Mouse (Mus musculus): ENCODE measurements at regions not wholly inside any gene's neighbourhood (a gene's known extent, or its start where the extent isn't known, plus 50 kb on each side); places are given as distances from the start of the nearest gene placed in this dataset.

GRCm38 (mm10) chr10:118620611-118621010 lies 179.8 kb downstream of the Ifng start:
- no peaks in the 10 kb centered on the region for H3K36me3 ChIP-seq (ENCODE audit: control insufficient read depth, insufficient read depth, low read length, poor library complexity, severe bottlenecking)
- no peak for DNase-seq (ENCODE audit: low read depth, low spot score)
- no peak overlapping the region for H3K27ac ChIP-seq (ENCODE audit: insufficient read depth, low read depth, low read length, poor library complexity, severe bottlenecking)
- in situ Hi-C loops (cut with MboI; ENCODE audit: low sequenced_read_pairs in 2 of 2, unreplicated experiment in 2 of 2): no loop called here
- H3K4me1 ChIP-seq (ENCODE audit: control insufficient read depth in 2 of 2, insufficient read depth in 2 of 2, low read length in 2 of 2, poor library complexity in 1 of 2): no peaks in the 10 kb centered on the region
- no peak overlapping the region for H3K9ac ChIP-seq (ENCODE audit: insufficient read depth, low read depth, low read length, poor library complexity, severe bottlenecking)
- no peak for TF ChIP-seq CHD2 (IDR thresholded peaks at IDR 0.05; ENCODE audit: low read depth, low read length)
- no peak for TF ChIP-seq MAFK (IDR thresholded peaks at IDR 0.05; ENCODE audit: insufficient read depth, low read depth, low read length)
- TF ChIP-seq HCFC1 (IDR thresholded peaks at IDR 0.05; ENCODE audit: borderline replicate concordance, insufficient read depth, low read length): no peak
- TF ChIP-seq ZNF384 (IDR thresholded peaks at IDR 0.05; ENCODE audit: low read depth, low read length): no peak
- no peak for TF ChIP-seq ZC3H11A (IDR thresholded peaks at IDR 0.05; ENCODE audit: borderline replicate concordance, low read depth, low read length)
- no peaks in the 10 kb centered on the region for H3K9me3 ChIP-seq (ENCODE audit: control insufficient read depth, insufficient read depth, low read depth, low read length)
- H3K4me3 ChIP-seq (ENCODE audit: insufficient read depth in 1 of 2, low read depth in 1 of 2, low read length in 2 of 2, poor library complexity in 1 of 2, severe bottlenecking in 1 of 2): no peak overlapping the region

GRCm38 (mm10) chr10:118621546-118621945 lies 180.7 kb downstream of the Ifng start:
- Histone ChIP-seq H3K9ac (ENCODE audit: insufficient read depth, low read depth, low read length, poor library complexity, severe bottlenecking) (no peak overlapping the region), H3K4me1 (ENCODE audit: control insufficient read depth in 2 of 2, insufficient read depth in 2 of 2, low read length in 2 of 2, poor library complexity in 1 of 2) (no peaks in the 10 kb centered on the region), H3K4me3 (ENCODE audit: insufficient read depth in 1 of 2, low read depth in 1 of 2, low read length in 2 of 2, poor library complexity in 1 of 2, severe bottlenecking in 1 of 2) (no peak overlapping the region), H3K27ac (ENCODE audit: insufficient read depth, low read depth, low read length, poor library complexity, severe bottlenecking) (no peak overlapping the region), H3K36me3 (ENCODE audit: control insufficient read depth, insufficient read depth, low read length, poor library complexity, severe bottlenecking) (no peaks in the 10 kb centered on the region), H3K9me3 (ENCODE audit: control insufficient read depth, insufficient read depth, low read depth, low read length) (no peaks in the 10 kb centered on the region)
- in situ Hi-C loops (cut with MboI; ENCODE audit: low sequenced_read_pairs in 2 of 2, unreplicated experiment in 2 of 2): no loop called here
- no peak for DNase-seq (ENCODE audit: low read depth, low spot score)
- TF ChIP-seq ZC3H11A (IDR thresholded peaks at IDR 0.05; ENCODE audit: borderline replicate concordance, low read depth, low read length) (no peak), ZNF384 (IDR thresholded peaks at IDR 0.05; ENCODE audit: low read depth, low read length) (no peak), MAFK (IDR thresholded peaks at IDR 0.05; ENCODE audit: insufficient read depth, low read depth, low read length) (no peak), CHD2 (IDR thresholded peaks at IDR 0.05; ENCODE audit: low read depth, low read length) (no peak), HCFC1 (IDR thresholded peaks at IDR 0.05; ENCODE audit: borderline replicate concordance, insufficient read depth, low read length) (no peak)

- Histone ChIP-seq H3K9ac (ENCODE audit: insufficient read depth, low read depth, low read length, poor library complexity, severe bottlenecking) (no peak overlapping the region), H3K27ac (ENCODE audit: insufficient read depth, low read depth, low read length, poor library complexity, severe bottlenecking) (no peak overlapping the region), H3K4me1 (ENCODE audit: control insufficient read depth in 2 of 2, insufficient read depth in 2 of 2, low read length in 2 of 2, poor library complexity in 1 of 2) (no peaks in the 10 kb centered on the region), H3K4me3 (ENCODE audit: insufficient read depth in 1 of 2, low read depth in 1 of 2, low read length in 2 of 2, poor library complexity in 1 of 2, severe bottlenecking in 1 of 2) (no peak overlapping the region), H3K9me3 (ENCODE audit: control insufficient read depth, insufficient read depth, low read depth, low read length) (no peaks in the 10 kb centered on the region), H3K36me3 (ENCODE audit: control insufficient read depth, insufficient read depth, low read length, poor library complexity, severe bottlenecking) (no peaks in the 10 kb centered on the region)
- in situ Hi-C loops (cut with MboI; ENCODE audit: low sequenced_read_pairs in 2 of 2, unreplicated experiment in 2 of 2): no loop called here
- no peak for DNase-seq (ENCODE audit: low read depth, low spot score)
- TF ChIP-seq MAFK (IDR thresholded peaks at IDR 0.05; ENCODE audit: insufficient read depth, low read depth, low read length) (no peak), ZC3H11A (IDR thresholded peaks at IDR 0.05; ENCODE audit: borderline replicate concordance, low read depth, low read length) (no peak), ZNF384 (IDR thresholded peaks at IDR 0.05; ENCODE audit: low read depth, low read length) (no peak), CHD2 (IDR thresholded peaks at IDR 0.05; ENCODE audit: low read depth, low read length) (no peak), HCFC1 (IDR thresholded peaks at IDR 0.05; ENCODE audit: borderline replicate concordance, insufficient read depth, low read length) (no peak)
These were observed 181.3 kb downstream of the Ifng start for GRCm38 (mm10) chr10:118622131-118622530.

GRCm38 (mm10) chr10:118622916-118623315 lies 182.1 kb downstream of the Ifng start:
- no peak for TF ChIP-seq ZNF384 (IDR thresholded peaks at IDR 0.05; ENCODE audit: low read depth, low read length)
- no peak for TF ChIP-seq HCFC1 (IDR thresholded peaks at IDR 0.05; ENCODE audit: borderline replicate concordance, insufficient read depth, low read length)
- no peak for TF ChIP-seq MAFK (IDR thresholded peaks at IDR 0.05; ENCODE audit: insufficient read depth, low read depth, low read length)
- no peak for TF ChIP-seq ZC3H11A (IDR thresholded peaks at IDR 0.05; ENCODE audit: borderline replicate concordance, low read depth, low read length)
- no peaks in the 10 kb centered on the region for H3K36me3 ChIP-seq (ENCODE audit: control insufficient read depth, insufficient read depth, low read length, poor library complexity, severe bottlenecking)
- H3K9ac ChIP-seq (ENCODE audit: insufficient read depth, low read depth, low read length, poor library complexity, severe bottlenecking): no peak overlapping the region
- no peak overlapping the region for H3K4me3 ChIP-seq (ENCODE audit: insufficient read depth in 1 of 2, low read depth in 1 of 2, low read length in 2 of 2, poor library complexity in 1 of 2, severe bottlenecking in 1 of 2)
- no peak for DNase-seq (ENCODE audit: low read depth, low spot score)
- no peak overlapping the region for H3K27ac ChIP-seq (ENCODE audit: insufficient read depth, low read depth, low read length, poor library complexity, severe bottlenecking)
- H3K9me3 ChIP-seq (ENCODE audit: control insufficient read depth, insufficient read depth, low read depth, low read length): no peaks in the 10 kb centered on the region
- no peaks in the 10 kb centered on the region for H3K4me1 ChIP-seq (ENCODE audit: control insufficient read depth in 2 of 2, insufficient read depth in 2 of 2, low read length in 2 of 2, poor library complexity in 1 of 2)
- in situ Hi-C loops (cut with MboI; ENCODE audit: low sequenced_read_pairs in 2 of 2, unreplicated experiment in 2 of 2): no loop called here

- TF ChIP-seq MAFK (IDR thresholded peaks at IDR 0.05; ENCODE audit: insufficient read depth, low read depth, low read length) (no peak), ZNF384 (IDR thresholded peaks at IDR 0.05; ENCODE audit: low read depth, low read length) (no peak), CHD2 (IDR thresholded peaks at IDR 0.05; ENCODE audit: low read depth, low read length) (no peak), ZC3H11A (IDR thresholded peaks at IDR 0.05; ENCODE audit: borderline replicate concordance, low read depth, low read length) (no peak), HCFC1 (IDR thresholded peaks at IDR 0.05; ENCODE audit: borderline replicate concordance, insufficient read depth, low read length) (no peak)
- no peak overlapping the region for H3K4me3 ChIP-seq (ENCODE audit: insufficient read depth in 1 of 2, low read depth in 1 of 2, low read length in 2 of 2, poor library complexity in 1 of 2, severe bottlenecking in 1 of 2)
- H3K9ac ChIP-seq (ENCODE audit: insufficient read depth, low read depth, low read length, poor library complexity, severe bottlenecking): no peak overlapping the region
- no peak for DNase-seq (ENCODE audit: low read depth, low spot score)
- no peaks in the 10 kb centered on the region for H3K9me3 ChIP-seq (ENCODE audit: control insufficient read depth, insufficient read depth, low read depth, low read length)
- in situ Hi-C loops (cut with MboI; ENCODE audit: low sequenced_read_pairs in 2 of 2, unreplicated experiment in 2 of 2): no loop called here
- H3K27ac ChIP-seq (ENCODE audit: insufficient read depth, low read depth, low read length, poor library complexity, severe bottlenecking): no peak overlapping the region
- H3K4me1 ChIP-seq (ENCODE audit: control insufficient read depth in 2 of 2, insufficient read depth in 2 of 2, low read length in 2 of 2, poor library complexity in 1 of 2): no peaks in the 10 kb centered on the region
- H3K36me3 ChIP-seq (ENCODE audit: control insufficient read depth, insufficient read depth, low read length, poor library complexity, severe bottlenecking): no peaks in the 10 kb centered on the region
These were observed 183.5 kb downstream of the Ifng start for GRCm38 (mm10) chr10:118624368-118624767.

Measured in ES-E14 (cell line).